Mouse (Mus musculus) bone marrow, adult 2 months (tissue): ENCODE data around the gene Kcne4. TPM values are rescaled to one million over a fixed set of nuclear protein-coding genes. Genes with fewer than 3 reads are reported as not detected.

Source experiments
- H3K27ac ChIP-seq: fragments of 200-500 bp; 2 replicates; pipeline ENCODE4 v1.5.1; 2012; ENCODE audit warnings: low read depth, mild to moderate bottlenecking, control low read depth, inconsistent platforms, low read length; ENCODE audit not compliant: control insufficient read depth, poor library complexity, insufficient read depth
- H3K4me1 ChIP-seq: fragments of 200-500 bp; 2 replicates; pipeline ENCODE4 v1.6.1; 2011; ENCODE audit warnings: low read length; ENCODE audit not compliant: control insufficient read depth, insufficient read depth
- H3K4me3 ChIP-seq: fragments of 200-500 bp; replicated peaks from 2 replicates; pipeline ENCODE3; 2011; ENCODE audit warnings: mild to moderate bottlenecking, low read depth, low read length, control low read depth; ENCODE audit not compliant: control insufficient read depth
- CTCF ChIP-seq: fragments of 200-500 bp; IDR thresholded peaks from 2 replicates; pipeline ENCODE4 v1.5.1; 2011; ENCODE audit warnings: low read length, control low read depth; ENCODE audit not compliant: control insufficient read depth, insufficient read depth
- POLR2A ChIP-seq: fragments of 200-500 bp; IDR thresholded peaks from 2 replicates; pipeline ENCODE4 v1.6.1; 2011; ENCODE audit warnings: low read depth, mild to moderate bottlenecking, control low read depth, low read length, borderline replicate concordance; ENCODE audit not compliant: control insufficient read depth
- WGBS: fragments of 180-500 bp; shearing (Covaris S2); methylation state at CpG from one replicate; pipeline ENCODE4 v1.1.7; 2018; 5-methylcytosine and 5-hydroxymethylcytosine counted together
- polyA plus RNA-seq: library from polyadenylated mRNA; stranded (reverse); fragments of >200 nt; gene quantifications from 2 replicates; pipeline ENCODE4 v1.2.4, GENCODE M21; 2011; ENCODE audit warnings: low replicate concordance; ENCODE audit not compliant: missing spikeins, insufficient read depth, insufficient read length

Kcne4 gene
- polyA plus RNA-seq, 1 experiment = not detected

DNA sequence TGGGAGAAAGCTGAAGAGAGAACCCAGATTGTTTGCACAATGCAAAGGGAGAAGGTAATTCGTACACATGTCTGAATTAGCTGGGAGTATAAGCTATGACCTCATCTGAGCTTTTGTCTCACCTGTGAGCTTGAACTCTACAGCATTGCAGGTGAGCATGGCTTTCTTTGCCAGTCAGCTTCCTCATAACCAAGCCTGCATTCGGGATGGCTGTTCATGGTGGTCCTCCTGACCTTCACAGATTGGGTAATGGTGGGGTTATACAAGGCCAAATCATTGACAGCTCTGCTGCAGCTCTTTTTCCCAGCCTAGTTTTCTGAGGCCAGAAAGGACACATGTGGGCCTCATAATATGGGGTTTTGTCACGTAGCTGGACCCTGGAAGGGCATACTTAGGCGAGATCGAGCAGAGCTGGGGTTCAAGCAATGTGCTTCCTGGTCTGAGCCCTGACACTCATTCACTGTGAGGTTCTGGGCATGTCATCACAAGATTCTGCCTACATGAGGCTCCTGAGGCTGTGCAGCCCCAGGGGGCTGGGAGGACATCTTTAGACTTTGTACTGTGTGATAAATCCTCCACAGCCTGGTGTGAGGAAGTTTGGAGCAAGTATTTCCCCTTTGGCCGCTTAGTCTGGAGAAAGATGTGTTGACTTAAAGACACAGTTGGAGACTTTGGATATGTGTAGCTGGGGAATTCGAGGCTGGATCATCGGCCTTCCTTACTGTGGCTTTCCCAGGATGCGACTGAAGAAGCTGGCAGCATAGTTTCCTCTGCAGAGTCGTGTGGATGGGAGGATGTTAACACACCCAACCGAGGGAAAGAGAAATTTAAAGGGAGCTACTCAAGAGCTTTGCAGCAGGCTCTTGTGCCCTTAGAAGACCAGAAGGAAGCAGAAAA, 2.3 kb downstream of the Kcne4 start:
- TF ChIP-seq POLR2A = no peak
- no peak for TF ChIP-seq CTCF
- 54% methylated on average over 11 of the region's 11 CpGs for WGBS
- no peak overlapping the region for H3K27ac ChIP-seq
- H3K4me1 ChIP-seq = no peaks in the 10 kb centered on the region
- no peak overlapping the region for H3K4me3 ChIP-seq

DNA sequence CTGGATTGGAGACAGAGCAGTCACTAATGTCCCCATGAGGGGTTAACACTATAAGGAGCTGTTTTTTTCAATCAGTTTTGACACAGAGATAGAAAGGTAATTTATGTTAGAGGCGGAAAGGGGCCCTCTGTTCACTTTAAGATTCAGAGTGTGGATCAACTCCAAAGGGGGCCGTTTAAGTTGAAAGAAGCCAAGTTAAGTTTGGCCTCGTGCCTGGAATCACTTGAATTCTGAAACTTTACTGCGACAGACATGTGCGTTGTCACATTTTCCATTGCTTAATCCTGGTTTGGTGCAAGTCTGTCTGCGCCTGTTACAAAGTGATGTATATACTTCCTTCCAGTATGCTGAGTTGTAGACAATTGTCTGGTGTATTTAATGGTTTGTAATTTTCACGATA, 3.0 kb downstream of the Kcne4 start:
- H3K4me1 ChIP-seq = no peaks in the 10 kb centered on the region

DNA sequence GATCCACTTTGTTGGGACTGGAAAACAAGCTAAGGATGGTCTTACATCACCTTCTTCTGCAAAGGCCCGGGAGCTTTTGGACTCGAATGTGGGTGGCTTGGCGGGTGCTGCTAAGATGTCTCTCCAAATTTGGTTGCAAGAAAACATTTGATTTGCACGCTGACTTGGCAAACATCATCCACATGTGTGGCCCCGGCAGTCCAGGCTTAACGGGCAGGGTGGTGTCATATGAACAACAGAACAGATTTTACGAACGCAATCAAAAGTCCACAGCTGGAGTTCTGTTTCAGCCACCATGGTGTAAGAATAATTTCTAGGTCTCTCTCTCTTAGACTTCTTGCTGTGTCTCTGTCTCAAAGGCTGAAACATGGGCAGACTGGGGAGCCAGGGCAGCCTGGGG, 3.6 kb downstream of the Kcne4 start:
- H3K27ac ChIP-seq = no peak overlapping the region
- 87% methylated on average over 8 of the region's 8 CpGs for WGBS
- TF ChIP-seq POLR2A (no peak), CTCF (no peak)
- no peak overlapping the region for H3K4me3 ChIP-seq
- no peaks in the 10 kb centered on the region for H3K4me1 ChIP-seq

More for the DNA sequence above, 3.0 kb downstream of the Kcne4 start:
- 34% methylated on average over 7 of the region's 7 CpGs for WGBS
- no peak for TF ChIP-seq CTCF
- TF ChIP-seq POLR2A = no peak
- no peak overlapping the region for H3K27ac ChIP-seq
- H3K4me3 ChIP-seq = no peak overlapping the region

DNA sequence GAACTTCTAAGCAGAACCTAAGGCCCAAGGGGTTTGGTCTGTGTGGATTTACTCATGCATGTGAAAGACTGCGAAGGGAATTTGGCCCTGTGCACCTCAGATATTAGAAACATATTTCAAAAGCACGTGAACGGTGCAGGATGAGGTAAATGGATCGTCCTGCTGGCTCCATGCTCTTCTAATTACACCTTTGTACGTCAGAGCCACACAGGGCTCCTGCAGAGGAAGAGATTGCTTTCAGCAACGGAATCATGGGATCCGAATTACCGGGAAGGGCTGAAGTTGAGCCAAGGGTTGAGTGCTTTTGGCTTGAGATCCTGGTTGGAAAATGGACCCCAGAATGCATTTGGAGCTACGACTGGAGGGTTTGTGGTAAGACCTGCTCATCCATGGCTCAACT, 4.6 kb downstream of the Kcne4 start:
- no peak for TF ChIP-seq POLR2A
- no peak for TF ChIP-seq CTCF
- WGBS = 85% methylated on average over 9 of the region's 9 CpGs
- Histone ChIP-seq H3K27ac (no peak overlapping the region), H3K4me1 (no peaks in the 10 kb centered on the region), H3K4me3 (no peak overlapping the region)

DNA sequence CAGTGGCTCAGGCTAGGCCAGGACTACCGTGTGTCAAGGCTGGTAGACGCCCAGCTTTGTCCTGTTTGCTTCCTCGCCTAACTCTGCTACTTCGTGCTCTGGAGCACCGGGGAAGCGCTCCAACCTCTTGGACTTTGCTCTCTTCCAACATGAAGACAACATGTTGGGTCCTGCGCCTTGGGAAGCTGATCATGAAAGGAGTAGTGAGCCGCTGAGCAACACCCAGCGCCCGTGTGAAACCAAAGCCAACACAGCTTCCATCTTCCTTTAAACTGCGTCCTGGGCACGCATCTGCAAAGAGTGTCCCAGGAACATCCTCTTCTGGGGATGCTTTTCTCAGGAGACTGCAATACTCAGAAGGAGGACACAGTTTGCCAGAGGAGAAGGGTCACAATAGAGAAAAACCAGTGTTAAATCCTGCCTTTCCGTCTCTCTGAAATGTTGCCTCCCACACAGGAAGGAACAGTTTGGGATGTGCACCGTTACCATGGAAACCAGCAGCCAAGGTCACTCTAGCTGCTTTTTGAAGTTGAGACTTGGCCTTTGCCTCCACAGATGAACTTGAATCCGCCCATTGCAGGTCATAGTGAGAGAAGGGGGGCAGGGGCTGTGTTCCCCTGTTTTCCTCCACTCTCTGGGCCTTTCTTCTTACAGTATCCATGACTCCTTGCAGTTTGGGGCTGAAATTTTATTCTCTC, 5.3 kb downstream of the Kcne4 start:
- Histone ChIP-seq H3K27ac (no peak overlapping the region), H3K4me1 (no peaks in the 10 kb centered on the region), H3K4me3 (no peak overlapping the region)
- 84% methylated on average over 15 of the region's 15 CpGs for WGBS
- TF ChIP-seq CTCF = no peak
- no peak for TF ChIP-seq POLR2A

DNA sequence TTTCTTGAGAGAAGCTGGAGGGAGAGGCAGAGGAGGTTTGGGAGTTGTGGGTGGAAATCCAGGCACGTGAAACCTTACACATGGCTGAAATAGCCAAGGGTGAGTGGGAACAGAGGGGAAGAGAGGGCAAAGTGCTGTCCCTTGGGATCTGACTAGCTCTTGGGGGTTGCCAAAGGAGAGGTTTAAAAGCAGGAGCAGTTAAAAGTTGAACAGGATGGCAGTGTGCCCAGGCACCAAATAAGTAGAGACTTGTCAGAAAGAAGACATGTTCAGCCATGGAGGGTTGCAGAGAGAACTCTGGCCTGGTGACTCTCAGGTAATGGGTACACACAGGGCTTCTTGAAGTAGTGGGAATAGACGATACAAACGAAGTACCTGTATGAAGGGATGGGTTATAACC, 8.7 kb downstream of the Kcne4 start:
- TF ChIP-seq CTCF = no peak
- TF ChIP-seq POLR2A = no peak
- 73% methylated on average over 3 of the region's 3 CpGs for WGBS
- no peaks in the 10 kb centered on the region for H3K4me1 ChIP-seq
- H3K4me3 ChIP-seq = no peak overlapping the region
- no peak overlapping the region for H3K27ac ChIP-seq

DNA sequence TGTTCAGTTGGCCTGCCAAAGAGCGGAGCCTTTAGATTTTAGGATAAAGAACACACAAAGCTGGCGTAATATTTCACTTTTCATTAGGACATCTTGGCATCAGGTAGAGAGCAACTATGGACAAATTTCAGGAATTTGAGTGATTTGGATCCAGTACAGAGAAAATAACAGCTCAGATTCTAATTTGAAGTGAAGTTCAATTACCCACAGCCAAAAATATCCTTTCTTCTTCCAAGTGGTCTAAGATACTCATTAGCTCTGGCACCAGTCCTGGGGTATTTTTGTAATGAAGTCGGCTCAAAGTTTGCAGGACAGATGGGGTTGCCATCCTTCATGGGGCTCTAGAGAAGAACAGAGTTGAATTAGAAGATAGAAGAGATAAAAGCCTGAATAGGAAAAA, 21.9 kb downstream of the Kcne4 start:
- TF ChIP-seq POLR2A (no peak), CTCF (no peak)
- Histone ChIP-seq H3K4me1 (no peaks in the 10 kb centered on the region), H3K27ac (no peak overlapping the region), H3K4me3 (no peak overlapping the region)
- 76% methylated on average over 3 of the region's 3 CpGs for WGBS

DNA sequence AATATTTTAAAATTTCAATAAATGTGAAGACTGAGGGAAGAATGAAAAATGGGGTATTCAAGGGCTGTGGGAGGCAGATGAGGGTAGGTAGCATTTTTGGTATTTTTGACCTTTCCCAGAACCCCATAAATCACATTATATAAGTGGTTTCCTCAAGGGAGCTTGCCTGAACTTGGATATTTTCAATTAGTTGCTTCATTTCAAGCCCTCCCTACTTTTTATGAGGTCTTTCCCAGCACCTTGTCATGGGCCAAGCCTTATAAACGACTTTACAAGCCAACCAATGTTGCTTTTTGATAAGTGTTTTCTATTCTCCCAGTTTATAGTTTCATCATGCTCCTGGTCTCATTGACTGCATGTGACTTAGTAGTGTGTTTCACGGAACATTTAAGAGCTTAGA, 24.2 kb downstream of the Kcne4 start:
- WGBS = 58% methylated on average over 2 of the region's 2 CpGs
- Histone ChIP-seq H3K27ac (no peak overlapping the region), H3K4me3 (no peak overlapping the region), H3K4me1 (no peaks in the 10 kb centered on the region)
- TF ChIP-seq POLR2A (no peak), CTCF (no peak)

DNA sequence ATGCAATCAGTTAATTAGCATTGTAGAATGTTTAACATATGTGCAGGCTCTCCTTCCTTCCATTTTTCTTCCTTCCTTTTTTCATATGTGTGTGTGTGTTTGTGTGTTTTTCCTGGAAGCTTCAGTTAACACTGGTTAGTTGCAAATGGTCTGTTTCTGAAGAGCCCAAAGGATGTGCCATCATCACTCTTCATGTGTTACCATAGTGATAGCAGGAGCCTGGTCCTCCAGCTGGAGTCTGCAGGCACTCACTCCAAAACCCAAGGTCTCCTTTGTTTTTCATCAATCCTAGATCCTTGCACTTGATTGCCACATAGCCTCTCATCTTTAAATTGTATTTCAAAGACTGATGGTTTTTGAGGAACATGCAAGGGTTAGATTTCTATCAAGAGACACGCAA, 29.1 kb downstream of the Kcne4 start:
- 76% methylated on average over 1 of the region's 1 CpGs for WGBS

More for the DNA sequence above, 29.1 kb downstream of the Kcne4 start:
- no peak overlapping the region for H3K4me3 ChIP-seq
- TF ChIP-seq CTCF (no peak), POLR2A (no peak)
- H3K4me1 ChIP-seq = no peaks in the 10 kb centered on the region
- H3K27ac ChIP-seq = no peak overlapping the region
